Mouse (Mus musculus): ENCODE data around the gene Gm49369. TPM values are rescaled to one million over a fixed set of nuclear protein-coding genes. Genes with fewer than 3 reads are reported as not detected.

Gm49369 gene
- polyA plus RNA-seq, 1 experiment from 2014 or later, result 3.0 TPM

DNA sequence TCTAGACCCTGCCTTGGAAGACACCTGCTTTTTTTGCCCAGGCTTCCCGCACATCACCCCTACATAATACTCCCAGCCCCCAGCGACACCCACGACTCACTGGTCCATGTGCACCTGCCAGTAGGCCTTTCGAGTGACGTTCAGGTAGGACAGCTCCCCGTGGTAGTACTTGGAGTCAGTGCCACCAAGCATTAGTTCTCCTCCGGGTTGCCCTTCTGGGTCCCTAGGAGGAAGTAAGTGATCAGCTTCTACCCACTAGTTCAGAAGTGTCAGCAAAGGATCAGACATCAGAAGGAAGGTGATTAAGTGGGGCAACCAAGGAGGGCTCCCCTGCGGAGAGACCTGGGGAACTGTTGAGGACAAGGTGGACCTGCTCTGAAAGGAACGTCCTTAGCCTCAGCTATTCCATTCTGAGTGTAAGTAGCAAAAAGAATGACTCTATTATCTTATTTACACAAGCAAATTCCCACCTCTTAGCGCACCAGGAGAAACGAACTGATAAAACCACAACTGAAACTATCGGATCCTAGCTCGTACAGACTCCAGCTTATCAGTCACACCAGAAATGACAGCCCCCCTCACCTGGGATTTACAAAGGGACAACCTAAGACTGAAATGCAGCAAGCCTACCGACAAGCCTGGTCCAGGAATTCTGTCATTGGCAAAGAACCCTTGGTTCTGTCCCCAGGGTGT, 5.1 kb downstream of the Gm49369 start:
- Histone ChIP-seq H3K4me2 (replicated peaks) (no peak overlapping the region), H3K9ac (replicated peaks) (no peak overlapping the region), H3K4me3 (no peak overlapping the region), H3K27ac (replicated peaks) (no peak overlapping the region), H3K36me3 (peaks cover 64% of the 10 kb centered on the region), H3K4me1 (no peaks in the 10 kb centered on the region), H3K27me3 (peaks cover 8% of the 10 kb centered on the region), H3K9me3 (no peaks in the 10 kb centered on the region)
- no peak for ATAC-seq (replicated peaks)
- WGBS, result 92% methylated on average over 14 of the region's 14 CpGs

DNA sequence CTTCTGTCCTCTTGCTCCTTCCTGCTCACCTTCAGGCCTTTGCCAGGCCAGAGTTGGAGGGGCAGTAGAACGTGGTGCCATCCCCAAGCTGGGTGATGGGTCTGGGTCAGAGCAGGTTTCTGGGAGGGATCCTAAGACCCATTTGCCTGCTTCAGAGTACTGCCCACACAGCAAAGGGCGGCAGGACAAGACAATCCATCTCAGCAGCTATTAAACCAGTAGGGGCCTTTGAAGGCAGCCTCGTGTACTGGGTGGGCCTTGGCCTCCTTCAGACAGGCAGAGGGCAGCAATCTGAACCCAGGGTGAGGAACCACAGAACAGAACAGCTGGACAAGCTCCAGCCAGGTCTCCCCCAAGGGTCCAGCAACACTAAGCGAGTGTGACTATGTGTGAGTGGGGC, 6.4 kb downstream of the Gm49369 start:
- ATAC-seq (replicated peaks), result no peak
- H3K9me3 ChIP-seq, result no peaks in the 10 kb centered on the region
- WGBS, result 85% methylated on average over 4 of the region's 4 CpGs

GRCm38 (mm10) chr7:142375261-142375724, 7.2 kb downstream of the Gm49369 start:
- H3K36me3 ChIP-seq, result peaks cover 43% of the 10 kb centered on the region
- H3K4me1 ChIP-seq, result peaks cover 14% of the 10 kb centered on the region
- WGBS, result 71% methylated on average over 6 of the region's 6 CpGs
- no peak overlapping the region for H3K27ac ChIP-seq (replicated peaks)
- H3K4me2 ChIP-seq (replicated peaks), result no peak overlapping the region
- H3K4me3 ChIP-seq, result no peak overlapping the region
- H3K27me3 ChIP-seq, result peaks cover 25% of the 10 kb centered on the region
- H3K9me3 ChIP-seq, result no peaks in the 10 kb centered on the region
- ATAC-seq (replicated peaks), result no peak
- H3K9ac ChIP-seq (replicated peaks), result no peak overlapping the region

More for the DNA sequence above, 6.4 kb downstream of the Gm49369 start:
- peaks cover 11% of the 10 kb centered on the region for H3K4me1 ChIP-seq
- H3K4me2 ChIP-seq (replicated peaks), result no peak overlapping the region
- peaks cover 20% of the 10 kb centered on the region for H3K27me3 ChIP-seq
- no peak overlapping the region for H3K27ac ChIP-seq (replicated peaks)
- peaks cover 51% of the 10 kb centered on the region for H3K36me3 ChIP-seq
- H3K9ac ChIP-seq (replicated peaks), result no peak overlapping the region
- no peak overlapping the region for H3K4me3 ChIP-seq

DNA sequence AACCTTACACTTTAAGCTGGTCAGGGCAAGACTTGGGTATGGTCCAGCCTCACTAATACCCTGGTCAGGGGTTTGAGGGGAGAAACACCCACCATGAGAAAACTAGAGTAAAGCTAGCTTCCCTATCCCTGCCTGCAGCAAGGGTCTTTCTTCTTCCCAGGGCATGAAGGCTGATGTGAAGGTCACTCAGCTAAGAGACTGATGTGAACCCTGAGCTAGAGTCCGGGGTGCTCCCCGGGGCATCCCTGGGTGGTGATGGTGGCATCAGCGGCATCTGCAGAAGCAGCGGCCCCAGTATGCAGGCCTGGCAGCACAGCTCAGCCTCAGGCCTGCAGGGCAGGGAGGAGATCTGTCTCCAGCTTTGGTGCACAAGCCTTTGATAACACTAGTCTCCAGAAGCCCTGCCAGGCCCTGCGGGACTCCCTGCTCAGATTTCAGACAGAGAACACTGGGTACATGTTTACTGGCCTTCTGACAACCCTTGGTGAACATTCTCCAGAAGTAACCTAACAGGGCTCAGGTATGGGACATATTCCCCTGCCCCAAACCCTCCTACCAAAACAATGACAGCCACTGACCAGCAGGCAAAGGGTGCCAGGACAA, 8.0 kb downstream of the Gm49369 start:
- Histone ChIP-seq H3K4me3 (no peak overlapping the region), H3K27me3 (peaks cover 25% of the 10 kb centered on the region), H3K4me2 (replicated peaks) (no peak overlapping the region), H3K27ac (replicated peaks) (no peak overlapping the region), H3K9me3 (no peaks in the 10 kb centered on the region), H3K4me1 (peaks cover 14% of the 10 kb centered on the region), H3K36me3 (peaks cover 35% of the 10 kb centered on the region), H3K9ac (replicated peaks) (no peak overlapping the region)
- 89% methylated on average over 5 of the region's 5 CpGs for WGBS
- no peak for ATAC-seq (replicated peaks)

DNA sequence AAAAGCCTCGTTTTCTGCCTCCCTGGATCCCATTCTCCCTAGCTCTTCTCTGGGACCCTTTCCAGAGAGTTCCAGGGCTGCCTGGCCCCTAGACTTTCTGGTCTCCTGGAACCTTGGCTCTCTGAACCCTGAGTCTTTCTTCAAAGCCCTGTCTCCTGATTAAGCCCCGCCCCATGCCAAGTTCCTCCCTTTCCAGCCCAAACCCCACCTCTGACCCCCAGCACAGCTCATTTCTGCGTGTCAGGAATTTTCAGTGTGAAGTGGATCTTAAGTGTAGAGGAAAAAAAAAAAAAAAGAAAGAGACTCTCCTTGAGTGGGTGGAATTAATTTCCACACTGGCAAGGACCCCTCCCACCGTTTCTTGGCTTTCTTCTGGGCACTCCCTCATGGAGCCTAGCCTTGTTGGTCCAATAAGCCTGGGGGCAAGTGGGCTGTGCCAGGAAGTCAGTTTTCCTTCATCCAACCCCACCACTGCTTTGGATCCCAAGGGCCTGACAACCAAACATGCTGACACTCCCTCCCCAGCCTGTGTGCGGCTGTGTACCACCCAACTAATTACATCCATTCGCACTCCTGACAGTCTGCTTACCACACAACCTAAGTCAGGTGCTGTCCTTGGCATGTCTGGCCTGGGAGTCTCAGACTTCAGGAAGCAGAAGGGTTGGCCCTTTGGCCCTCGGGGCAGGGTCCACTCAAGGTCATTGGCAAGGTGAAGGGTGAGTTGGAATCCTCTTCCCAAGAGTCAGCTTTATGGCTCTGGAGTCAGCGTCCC, 8.6 kb downstream of the Gm49369 start, which contains the start of gene Ifitm10:
Gene Ifitm10 (minus strand): TSS at position 113 of the 772 bp plus-strand sequence.
- no peak within 1 kb of the TSS for H3K4me3 ChIP-seq
- ATAC-seq (replicated peaks), result no peak
- H3K4me2 ChIP-seq (replicated peaks), result no peak within 1 kb of the TSS
- no peak within 1 kb of the TSS for H3K9ac ChIP-seq (replicated peaks)
- no peak within 1 kb of the TSS for H3K27ac ChIP-seq (replicated peaks)
- peaks cover 28% of the 10 kb centered on the region for H3K36me3 ChIP-seq
- 72% methylated on average over 8 of the region's 8 CpGs for WGBS
- no peaks in the 10 kb centered on the region for H3K9me3 ChIP-seq
- H3K27me3 ChIP-seq, result peaks cover 25% of the 10 kb centered on the region
- peaks cover 14% of the 10 kb centered on the region for H3K4me1 ChIP-seq

GRCm38 (mm10) chr7:142373039-142373438, 9.4 kb downstream of the Gm49369 start:
- Histone ChIP-seq H3K4me3 (no peak overlapping the region), H3K27ac (replicated peaks) (no peak overlapping the region), H3K27me3 (peaks cover 25% of the 10 kb centered on the region), H3K9me3 (no peaks in the 10 kb centered on the region), H3K4me1 (peaks cover 14% of the 10 kb centered on the region), H3K36me3 (peaks cover 22% of the 10 kb centered on the region), H3K9ac (replicated peaks) (no peak overlapping the region), H3K4me2 (replicated peaks) (no peak overlapping the region)
- no peak for ATAC-seq (replicated peaks)
- 73% methylated on average over 5 of the region's 5 CpGs for WGBS

DNA sequence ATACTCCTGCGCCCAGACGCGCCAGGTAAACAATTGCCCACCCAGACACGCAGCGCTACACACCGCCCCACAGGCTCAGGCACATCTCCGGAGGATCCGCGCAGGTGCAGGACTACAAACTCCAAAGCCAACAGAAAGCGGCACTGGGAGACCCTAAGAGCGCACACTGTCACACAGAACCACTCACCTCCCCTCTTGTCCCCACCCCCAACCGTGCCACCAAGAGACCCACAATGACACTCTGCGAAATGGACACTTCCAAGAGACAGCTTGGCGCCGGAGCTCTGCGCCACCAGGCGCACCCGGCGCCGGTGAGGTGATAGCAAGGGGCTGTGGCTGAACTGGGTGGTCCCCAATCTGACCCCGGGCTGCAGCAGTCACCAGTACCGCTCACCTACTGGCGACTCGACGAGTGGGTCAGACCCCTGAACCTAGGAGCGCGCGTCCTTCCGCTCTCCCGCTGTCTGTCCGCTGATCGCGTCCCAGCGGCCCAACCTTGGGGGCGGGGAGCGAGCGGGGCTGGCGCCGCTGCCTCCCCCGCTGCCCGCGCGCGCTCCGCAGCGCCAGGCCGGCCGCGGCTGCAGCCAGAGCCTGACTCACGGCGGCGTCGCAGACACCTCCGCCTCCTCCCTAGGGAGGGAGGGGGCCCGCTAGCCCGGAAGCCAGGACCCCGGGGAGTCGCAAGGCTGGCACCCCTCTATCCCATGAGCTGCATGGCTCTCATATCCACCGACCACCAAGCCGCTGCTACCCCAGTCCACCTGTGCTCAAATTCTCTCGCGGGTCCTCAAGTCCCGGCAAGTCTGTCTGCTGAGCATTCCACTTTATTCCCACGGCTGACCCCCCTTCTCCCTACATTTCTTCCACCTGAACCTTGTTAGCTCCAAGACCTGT, 10.5 kb downstream of the Gm49369 start:
- Histone ChIP-seq H3K9ac (replicated peaks) (peak overlapping the region; percentile 42; the same call in 1 of the 2 replicates), H3K4me1 (peaks cover 14% of the 10 kb centered on the region), H3K27me3 (peaks cover 25% of the 10 kb centered on the region), H3K27ac (replicated peaks) (no peak overlapping the region), H3K36me3 (peaks cover 12% of the 10 kb centered on the region; the same call in 1 of the 2 replicates), H3K4me2 (replicated peaks) (peak overlapping the region; percentile 75), H3K4me3 (peak overlapping the region; percentile 43), H3K9me3 (no peaks in the 10 kb centered on the region)
- WGBS, result 2% methylated on average over 50 of the region's 64 CpGs
- ATAC-seq (replicated peaks), result peak; percentile 62

DNA sequence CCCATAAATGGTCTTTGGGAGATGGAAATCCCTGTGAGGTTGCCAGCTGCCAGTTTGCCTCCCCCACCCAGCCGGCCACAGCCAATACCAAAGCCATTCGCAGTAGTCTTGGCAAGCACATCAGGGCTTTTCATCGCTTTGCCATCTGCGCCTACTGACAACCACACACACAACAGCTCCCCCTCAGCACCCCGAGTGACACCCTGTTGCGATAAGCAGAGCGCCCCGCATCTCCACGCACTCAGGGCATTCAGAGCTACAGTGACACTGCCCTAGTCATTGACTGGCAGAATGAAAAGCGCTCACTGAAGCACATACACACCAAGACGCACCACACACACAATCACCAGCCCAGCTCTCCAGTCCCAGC, 11.1 kb downstream of the Gm49369 start:
- 18% methylated on average over 11 of the region's 11 CpGs for WGBS
- ATAC-seq (replicated peaks), result no peak
- Histone ChIP-seq H3K27ac (replicated peaks) (no peak overlapping the region), H3K4me3 (peak overlapping the region; percentile 43), H3K9me3 (no peaks in the 10 kb centered on the region), H3K4me2 (replicated peaks) (peak overlapping the region; percentile 75), H3K36me3 (peaks cover 6% of the 10 kb centered on the region; the same call in 1 of the 2 replicates), H3K27me3 (peaks cover 25% of the 10 kb centered on the region), H3K4me1 (peaks cover 14% of the 10 kb centered on the region), H3K9ac (replicated peaks) (peak overlapping the region; percentile 42; the same call in 1 of the 2 replicates)

DNA sequence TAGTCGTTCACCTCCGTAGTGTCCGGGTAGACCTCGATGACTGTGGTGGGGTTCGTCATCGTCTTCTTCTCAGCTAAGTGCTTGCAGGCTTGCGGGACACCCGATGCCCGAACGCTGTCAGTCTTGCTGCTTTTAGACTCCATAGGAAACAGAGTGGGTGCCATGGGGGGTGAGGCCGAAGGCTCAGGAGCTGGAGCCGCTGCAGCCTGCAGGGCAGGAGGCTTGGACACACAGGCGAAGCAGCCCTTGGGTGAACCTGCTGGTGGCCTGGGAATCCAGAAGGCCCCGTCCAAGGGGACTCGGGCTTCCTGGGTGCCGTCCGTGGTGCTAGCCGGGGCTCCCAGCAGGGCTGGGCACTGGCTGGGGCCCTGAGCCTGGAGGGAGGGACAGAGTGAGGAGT, 11.5 kb downstream of the Gm49369 start:
- Histone ChIP-seq H3K9me3 (no peaks in the 10 kb centered on the region), H3K27me3 (peaks cover 25% of the 10 kb centered on the region), H3K4me3 (no peak overlapping the region), H3K4me1 (peaks cover 14% of the 10 kb centered on the region), H3K36me3 (peaks cover 2% of the 10 kb centered on the region; the same call in 1 of the 2 replicates), H3K9ac (replicated peaks) (no peak overlapping the region), H3K27ac (replicated peaks) (no peak overlapping the region), H3K4me2 (replicated peaks) (peak overlapping the region; percentile 75)
- no peak for ATAC-seq (replicated peaks)
- 77% methylated on average over 18 of the region's 18 CpGs for WGBS

GRCm38 (mm10) chr7:142369820-142370219, 12.6 kb downstream of the Gm49369 start:
- H3K4me2 ChIP-seq (replicated peaks), result no peak overlapping the region
- H3K4me3 ChIP-seq, result no peak overlapping the region
- peaks cover 14% of the 10 kb centered on the region for H3K4me1 ChIP-seq
- peaks cover 25% of the 10 kb centered on the region for H3K27me3 ChIP-seq
- H3K36me3 ChIP-seq, result no peaks in the 10 kb centered on the region
- WGBS, result 70% methylated on average over 6 of the region's 6 CpGs
- ATAC-seq (replicated peaks), result no peak
- H3K9ac ChIP-seq (replicated peaks), result no peak overlapping the region
- H3K27ac ChIP-seq (replicated peaks), result no peak overlapping the region
- no peaks in the 10 kb centered on the region for H3K9me3 ChIP-seq

GRCm38 (mm10) chr7:142368856-142369255, 13.6 kb downstream of the Gm49369 start:
- Histone ChIP-seq H3K9ac (replicated peaks) (no peak overlapping the region), H3K4me2 (replicated peaks) (no peak overlapping the region), H3K36me3 (no peaks in the 10 kb centered on the region), H3K4me1 (peaks cover 14% of the 10 kb centered on the region), H3K27me3 (peaks cover 25% of the 10 kb centered on the region), H3K27ac (replicated peaks) (no peak overlapping the region), H3K9me3 (no peaks in the 10 kb centered on the region), H3K4me3 (no peak overlapping the region)
- 69% methylated on average over 2 of the region's 2 CpGs for WGBS
- ATAC-seq (replicated peaks), result no peak

Data from forebrain, embryonic 15.5 days (tissue).